Mouse (Mus musculus) erythroid progenitor cell, adult 5-6 weeks (primary cell): ENCODE data around the gene Pdzd2. TPM values are rescaled to one million over a fixed set of nuclear protein-coding genes. Genes with fewer than 3 reads are reported as not detected.

Experiments
- ATAC-seq: replicated peaks from 2 replicates; pipeline ENCODE4 v1.8.0; 2016; ENCODE audit warnings: moderate number of reproducible peaks, mild to moderate bottlenecking, moderate TSS enrichment, inconsistent platforms; ENCODE audit not compliant: poor library complexity, low FRiP score, severe bottlenecking
- total RNA-seq, 2 experiments: library from RNA; stranded (forward) in 1 of 2; stranded (reverse) in 1 of 2; fragments of 150-400 nt in 1 of 2; fragments of 186-747, 209-891 nt in 1 of 2; gene quantifications; 2 replicates each; pipeline versions ENCODE4 v1.2.3 to v1.2.4; 2015 to 2017; ENCODE audit warnings: low replicate concordance in 2 of 2

Pdzd2 gene
- total RNA-seq, 2 experiments from 2014 or later, result 0.08 TPM; not detected in 1

- no peak for ATAC-seq
Observed at GRCm38 (mm10) chr15:12549271-12549918, 190.3 kb downstream of the Pdzd2 start.

- no peak for ATAC-seq
Observed at GRCm38 (mm10) chr15:12548696-12549095, 191.0 kb downstream of the Pdzd2 start.

DNA sequence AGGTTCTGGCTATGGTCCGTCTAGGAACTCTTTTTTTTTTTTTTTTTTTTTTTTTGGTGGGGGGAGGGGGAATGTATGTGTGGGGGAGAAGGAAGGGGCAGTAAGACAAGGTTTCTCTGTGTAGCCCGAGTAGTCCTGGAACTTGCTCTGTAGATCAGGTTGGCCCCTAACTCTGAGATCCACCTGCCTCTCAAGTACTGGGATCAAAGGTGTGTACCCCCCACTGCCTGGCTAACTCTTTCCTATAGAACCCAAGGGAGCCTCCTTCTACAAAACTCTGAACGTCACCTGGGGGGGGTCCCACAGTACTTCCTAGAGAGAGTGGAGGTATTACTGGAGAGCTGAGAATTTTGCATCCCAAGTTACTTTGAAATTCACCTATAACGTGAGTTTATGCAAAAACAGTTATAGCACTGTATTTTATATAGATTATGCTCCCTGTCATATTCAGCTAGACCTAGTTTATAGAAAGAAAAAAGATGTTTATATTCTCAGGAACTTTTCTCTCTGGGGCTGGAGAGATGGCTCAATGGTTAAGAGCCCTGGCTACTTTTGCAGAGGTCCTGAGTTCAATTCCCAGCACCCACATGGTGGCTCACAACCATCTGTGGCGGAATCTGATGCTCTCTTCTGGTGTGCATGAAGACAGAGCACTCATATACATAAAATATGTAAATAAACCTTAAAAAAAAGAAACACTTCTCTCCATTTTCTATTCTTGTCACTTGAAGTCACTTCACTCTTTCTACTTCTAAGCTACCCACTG lies 191.9 kb downstream of the Pdzd2 start:
- ATAC-seq, result no peak

- no peak for ATAC-seq
Observed at GRCm38 (mm10) chr15:12546781-12547180, 192.9 kb downstream of the Pdzd2 start.

DNA sequence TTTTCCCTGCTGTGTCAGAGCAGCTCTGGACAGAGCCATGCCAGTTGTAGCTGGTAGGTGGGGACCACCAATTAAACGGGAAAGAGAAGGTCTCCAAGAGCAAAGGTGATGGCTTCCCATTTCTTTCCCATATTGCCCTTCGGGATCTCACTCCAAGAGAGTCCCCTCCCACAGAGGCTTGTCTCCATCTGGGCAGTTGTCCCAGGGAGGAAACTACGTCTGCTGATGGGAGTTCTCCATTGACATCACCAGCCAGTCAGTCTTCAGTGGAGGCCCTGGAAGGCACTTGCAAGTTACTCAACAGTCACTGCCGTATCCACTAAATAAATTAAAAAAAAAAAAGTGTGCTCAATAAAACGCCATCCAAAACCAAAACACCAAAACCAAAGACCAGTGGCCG lies 194.1 kb downstream of the Pdzd2 start:
- no peak for ATAC-seq

DNA sequence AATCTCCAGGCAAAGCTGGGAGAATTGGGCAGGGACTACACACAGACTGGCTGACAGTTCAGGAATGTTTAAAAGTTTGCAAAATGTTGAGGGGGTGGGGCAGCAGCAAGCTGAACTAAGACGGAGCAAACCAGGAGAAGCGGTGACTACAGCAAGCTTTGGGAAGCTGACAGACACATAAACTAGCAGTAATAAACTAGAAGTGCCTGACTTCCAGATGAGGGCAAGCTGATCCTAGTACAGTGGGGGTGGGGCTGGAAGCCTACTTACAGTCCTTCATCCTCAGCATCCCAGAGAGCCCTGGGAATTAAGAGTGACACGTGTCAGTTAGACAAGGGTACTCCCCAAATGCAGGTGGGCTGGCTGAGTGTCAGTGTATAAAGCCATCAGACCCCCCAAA lies 194.5 kb downstream of the Pdzd2 start:
- no peak for ATAC-seq

- no peak for ATAC-seq
Observed at GRCm38 (mm10) chr15:12543686-12544325, 195.9 kb downstream of the Pdzd2 start.

DNA sequence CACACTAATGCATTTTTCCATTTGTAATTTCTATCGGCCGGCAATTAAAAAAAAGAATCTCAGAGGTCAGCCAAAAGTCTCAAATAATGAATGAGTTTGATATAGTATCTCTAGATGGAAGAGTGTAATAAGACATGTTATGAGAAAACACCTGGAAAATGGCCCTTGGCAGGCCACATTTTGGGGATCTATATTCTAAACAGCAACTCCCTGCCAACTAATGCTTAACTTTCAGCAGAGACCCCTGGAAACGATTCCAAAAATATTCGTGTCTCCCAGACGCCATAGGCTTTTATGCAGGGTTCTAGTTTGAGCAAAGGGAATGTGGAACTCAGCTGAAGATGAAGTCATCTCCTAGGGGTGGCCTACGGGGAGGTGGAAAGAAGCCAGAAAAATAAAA lies 197.4 kb downstream of the Pdzd2 start:
- ATAC-seq, result no peak

- ATAC-seq, result no peak
Observed at GRCm38 (mm10) chr15:12539618-12540302, 200.0 kb downstream of the Pdzd2 start.

DNA sequence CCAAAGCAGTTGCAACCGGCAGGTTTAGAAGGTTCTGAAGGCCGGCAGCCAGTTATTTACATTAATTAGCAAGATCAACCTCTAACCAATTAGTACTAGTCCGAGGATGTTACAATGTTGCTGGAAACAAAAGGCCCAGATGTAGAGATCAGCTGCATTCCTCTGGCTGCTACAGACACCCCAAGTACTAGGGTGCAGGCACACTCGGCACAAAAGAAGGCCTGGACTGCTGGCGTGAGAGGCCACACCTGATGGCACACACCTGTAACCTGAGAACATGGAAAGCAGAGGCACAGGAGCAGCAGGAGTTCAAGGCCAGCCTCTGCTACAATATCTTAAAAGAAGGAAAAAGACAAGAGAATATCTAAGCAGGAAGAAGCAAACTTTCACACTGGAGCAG lies 206.5 kb downstream of the Pdzd2 start:
- ATAC-seq, result no peak

DNA sequence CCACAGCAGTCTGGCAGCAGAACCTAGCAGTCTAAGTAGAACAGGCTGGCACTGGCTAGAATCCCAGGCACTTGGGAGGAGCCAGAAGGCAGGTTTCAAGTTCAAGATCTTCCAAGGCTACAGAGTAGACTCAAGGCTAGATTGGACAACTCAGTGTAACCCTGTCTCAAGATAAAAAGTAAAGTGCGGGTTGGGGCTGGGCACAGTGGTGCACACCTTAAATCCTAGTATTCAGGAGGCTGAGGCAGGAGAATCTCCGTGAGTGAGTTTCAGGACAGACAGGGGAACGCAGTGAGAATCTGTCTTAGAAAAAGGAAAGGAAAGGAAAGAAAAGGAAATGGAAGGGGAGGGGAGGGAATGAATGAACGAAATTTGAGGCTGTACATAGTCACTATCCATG lies 207.2 kb downstream of the Pdzd2 start:
- ATAC-seq, result no peak

DNA sequence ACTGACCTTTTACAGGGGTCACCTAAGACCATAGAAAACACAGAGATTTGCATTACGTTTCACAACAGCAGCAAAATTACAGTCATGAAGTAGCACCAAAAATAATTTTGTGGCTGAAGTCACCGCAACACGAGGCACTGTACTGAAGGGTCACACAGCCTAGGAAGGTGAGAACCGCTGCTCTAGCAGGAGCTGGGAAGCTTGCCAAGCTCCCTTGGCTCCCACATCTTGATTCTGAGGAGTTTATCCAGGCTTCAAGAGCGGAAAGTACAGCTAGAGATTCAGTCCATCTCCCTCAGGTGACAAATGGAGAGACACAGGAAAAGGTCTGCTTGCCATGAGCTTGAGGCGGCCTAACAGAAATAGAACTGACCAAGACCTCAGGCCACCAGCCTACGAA lies 216.9 kb downstream of the Pdzd2 start:
- ATAC-seq, result no peak

- no peak for ATAC-seq
Observed at GRCm38 (mm10) chr15:12520292-12520691, 219.4 kb downstream of the Pdzd2 start.

- no peak for ATAC-seq
Observed at GRCm38 (mm10) chr15:12518370-12518973, 221.3 kb downstream of the Pdzd2 start.

- ATAC-seq, result no peak
Observed at GRCm38 (mm10) chr15:12517314-12517813, 222.4 kb downstream of the Pdzd2 start.

DNA sequence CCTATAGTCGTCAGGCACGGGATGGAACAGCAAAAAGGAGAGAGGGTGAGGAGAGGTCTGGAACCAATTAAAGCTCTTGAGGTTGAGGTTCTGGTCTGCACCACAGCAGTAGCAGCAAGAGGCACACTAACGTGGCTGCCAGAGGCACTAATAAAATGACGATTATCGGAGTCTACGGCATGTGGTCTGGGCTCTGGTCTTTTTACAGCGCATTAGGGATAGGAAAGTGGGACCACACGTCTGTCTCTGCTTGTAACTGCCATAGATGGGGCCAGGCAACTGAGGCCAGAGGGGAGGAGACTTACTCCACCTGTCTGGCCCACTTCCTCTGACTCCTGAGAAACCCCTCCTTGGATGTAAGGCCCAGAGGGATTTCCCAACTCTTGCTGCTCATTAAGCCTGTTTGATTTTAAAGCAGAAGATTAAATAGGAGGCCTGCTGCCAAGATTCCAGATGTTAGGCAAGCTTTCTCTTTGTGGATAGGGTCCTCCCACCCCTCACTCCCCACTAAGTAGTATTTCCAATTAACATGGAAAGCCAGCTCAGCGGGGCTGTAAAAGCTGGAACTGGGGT lies 224.4 kb downstream of the Pdzd2 start:
- no peak for ATAC-seq

DNA sequence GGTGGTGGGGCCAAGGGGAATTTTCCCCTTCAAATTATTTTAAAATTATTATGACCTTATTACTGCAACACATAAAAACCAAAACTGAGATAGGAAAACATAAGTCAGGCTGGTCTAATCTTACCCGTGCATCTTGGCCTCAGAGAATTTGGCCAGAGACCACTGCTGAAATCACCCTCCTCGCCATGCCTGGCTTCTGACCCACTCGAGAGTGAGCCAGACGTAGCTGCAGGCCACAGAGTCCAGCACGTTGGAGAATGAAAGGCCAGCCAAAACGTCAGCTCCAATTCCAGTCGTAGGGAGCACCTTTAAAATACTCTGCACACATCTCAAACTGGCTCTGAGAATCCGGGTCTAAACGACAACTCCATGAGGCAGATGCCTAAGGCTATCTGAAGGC lies 226.2 kb downstream of the Pdzd2 start:
- no peak for ATAC-seq

- ATAC-seq, result no peak
Observed at GRCm38 (mm10) chr15:12508765-12509377, 230.9 kb downstream of the Pdzd2 start.

DNA sequence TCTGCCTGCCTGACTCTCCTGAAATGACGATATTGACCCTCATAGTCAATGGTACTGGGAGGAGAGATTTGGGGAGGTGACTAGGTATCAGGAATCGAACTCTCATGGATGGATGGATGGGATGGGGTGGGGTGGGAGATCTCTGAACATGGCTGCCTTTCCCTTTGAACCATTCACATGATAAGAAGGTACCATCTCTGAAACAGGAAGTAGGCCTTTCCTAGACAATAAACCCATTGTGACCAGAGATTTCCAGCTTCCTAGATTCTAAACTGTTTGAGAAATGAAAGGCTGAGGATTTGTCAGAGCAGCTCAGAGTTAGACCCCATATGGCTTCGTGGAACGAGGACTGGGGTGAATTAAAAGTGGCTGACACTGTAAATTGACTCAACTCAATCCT lies 232.2 kb downstream of the Pdzd2 start:
- no peak for ATAC-seq
